Mouse (Mus musculus): ENCODE data around the gene Zfp335.
A peak's percentile ranks its signal among the peaks of the same experiment; 100 is the strongest.
"Not testable (repeated sequence)": the region's sequence is repeated elsewhere in the genome, so short reads cannot be mapped to it uniquely, and the experiment has no call there.

Gene Zfp335

GRCm38 (mm10) chr2:164871602-164872303 lies 39.8 kb downstream of the Zfp335 start:
- DNase-seq (ENCODE audit: low read depth, low spot score), result peak; percentile 54

GRCm38 (mm10) chr2:164868491-164868890 lies 43.1 kb downstream of the Zfp335 start:
- no peak for DNase-seq (ENCODE audit: low read depth, low spot score)

- DNase-seq (ENCODE audit: low read depth, low spot score), result peak; percentile 86
Observed at GRCm38 (mm10) chr2:164867566-164867965, 44.0 kb downstream of the Zfp335 start.

- peak; percentile 87 for DNase-seq (ENCODE audit: low read depth, low spot score)
Observed at GRCm38 (mm10) chr2:164866741-164867551, 44.6 kb downstream of the Zfp335 start.

- DNase-seq (ENCODE audit: low read depth, low spot score), result no peak
Observed at GRCm38 (mm10) chr2:164864593-164864992, 47.0 kb downstream of the Zfp335 start.

- peak; percentile 53 for DNase-seq (ENCODE audit: low read depth, low spot score)
Observed at GRCm38 (mm10) chr2:164863411-164863810, 48.1 kb downstream of the Zfp335 start.

GRCm38 (mm10) chr2:164862179-164862861 lies 49.2 kb downstream of the Zfp335 start:
- DNase-seq (ENCODE audit: low read depth, low spot score), result no peak

- no peak for DNase-seq (ENCODE audit: low read depth, low spot score)
Observed at GRCm38 (mm10) chr2:164861094-164861493, 50.5 kb downstream of the Zfp335 start.

- peak; percentile 75 for DNase-seq (ENCODE audit: low read depth, low spot score)
Observed at GRCm38 (mm10) chr2:164859640-164860432, 51.7 kb downstream of the Zfp335 start.

GRCm38 (mm10) chr2:164859155-164859554 lies 52.4 kb downstream of the Zfp335 start:
- DNase-seq (ENCODE audit: low read depth, low spot score), result no peak

GRCm38 (mm10) chr2:164857842-164858553 lies 53.6 kb downstream of the Zfp335 start:
- DNase-seq (ENCODE audit: low read depth, low spot score), result peak; percentile 71

- peak; percentile 92 for DNase-seq (ENCODE audit: low read depth, low spot score)
Observed at GRCm38 (mm10) chr2:164857101-164857821, 54.3 kb downstream of the Zfp335 start, which contains the start of gene Pltp. Gene Pltp (minus strand): TSS chr2:164857711.

- DNase-seq (ENCODE audit: low read depth, low spot score), result peak; percentile 86
Observed at GRCm38 (mm10) chr2:164856309-164857100, 55.1 kb downstream of the Zfp335 start.

- not testable (repeated sequence) for DNase-seq (ENCODE audit: low read depth, low spot score)
Observed at GRCm38 (mm10) chr2:164855572-164855971, 56.0 kb downstream of the Zfp335 start.

- DNase-seq (ENCODE audit: low read depth, low spot score), result no peak
Observed at GRCm38 (mm10) chr2:164850061-164850460, 61.5 kb downstream of the Zfp335 start.

GRCm38 (mm10) chr2:164845782-164846181 lies 65.8 kb downstream of the Zfp335 start:
- peak; percentile 68 for DNase-seq (ENCODE audit: low read depth, low spot score)
